Mouse (Mus musculus) C2C12 (cell line): Measurements from ENCODE around the gene Akap12.

ENCODE experiments used
- CTCF ChIP-seq: IDR thresholded peaks from one replicate; pipeline ENCODE4 v1.5.1; 2011; ENCODE audit not compliant: control insufficient read depth, insufficient read depth, insufficient read length
- MAX ChIP-seq: IDR thresholded peaks from one replicate; pipeline ENCODE4 v1.6.1; 2011; ENCODE audit warnings: mild to moderate bottlenecking, control low read depth

GRCm38 (mm10) chr10:4338863-4339461, 72.8 kb downstream of the Akap12 start:
- TF ChIP-seq MAX (no peak), CTCF (no peak)
